Mouse (Mus musculus): ENCODE results near the gene Draxin. TPM values are rescaled to one million over a fixed set of nuclear protein-coding genes. Genes with fewer than 3 reads are reported as not detected.

Gene Draxin
- polyA plus RNA-seq, 1 experiment, result 0.24 TPM

DNA sequence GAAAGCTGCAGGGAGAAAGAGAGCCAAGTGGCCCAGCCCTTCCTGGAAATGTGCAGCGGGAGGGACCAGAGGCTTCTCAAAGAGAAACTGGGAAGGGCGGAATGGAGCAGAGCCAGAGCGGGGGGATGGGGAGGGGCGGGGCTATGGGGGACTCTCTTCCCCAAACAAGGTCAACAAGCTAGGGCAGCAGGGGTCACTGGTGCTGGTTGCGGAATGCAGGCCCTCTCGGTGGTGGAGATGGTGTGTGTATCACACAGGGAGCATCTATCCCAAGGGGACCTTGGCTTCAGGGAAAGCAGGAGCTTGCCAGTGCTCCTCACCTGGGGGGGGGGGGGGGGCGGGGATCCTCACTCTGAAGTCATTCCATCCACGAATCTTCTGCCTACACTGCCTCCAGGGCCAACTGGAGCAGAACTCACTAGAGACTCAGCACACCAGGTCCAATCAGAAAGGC lies 46.2 kb downstream of the Draxin start:
- H3K4me1 ChIP-seq (ENCODE audit: control insufficient read depth, insufficient read depth, insufficient read length, low read length), result peaks cover 14% of the 10 kb centered on the region
- no peak overlapping the region for H3K4me3 ChIP-seq (ENCODE audit: low read depth, low read length)
- TF ChIP-seq CTCF (IDR thresholded peaks at IDR 0.05; ENCODE audit: extremely low read depth, insufficient read length, insufficient replicate concordance, low read depth, low read length) (no peak), POLR2A (IDR thresholded peaks at IDR 0.05; ENCODE audit: low read depth, low read length) (no peak)
- H3K27me3 ChIP-seq (ENCODE audit: control insufficient read depth, insufficient read depth, low read length), result no peaks in the 10 kb centered on the region
- 42% methylated on average over 8 of the region's 8 CpGs for WGBS
- no peak overlapping the region for H3K27ac ChIP-seq (ENCODE audit: insufficient read depth, low read depth, low read length)
- peaks cover 13% of the 10 kb centered on the region for H3K36me3 ChIP-seq (ENCODE audit: control insufficient read depth, insufficient read depth, low read length)

- Histone ChIP-seq H3K4me1 (ENCODE audit: control insufficient read depth, insufficient read depth, insufficient read length, low read length) (peaks cover 14% of the 10 kb centered on the region), H3K4me3 (ENCODE audit: low read depth, low read length) (no peak overlapping the region), H3K27me3 (ENCODE audit: control insufficient read depth, insufficient read depth, low read length) (no peaks in the 10 kb centered on the region), H3K27ac (ENCODE audit: insufficient read depth, low read depth, low read length) (peak overlapping the region; percentile 24; the same call in 1 of the 2 replicates), H3K36me3 (ENCODE audit: control insufficient read depth, insufficient read depth, low read length) (peaks cover 13% of the 10 kb centered on the region)
- TF ChIP-seq POLR2A (IDR thresholded peaks at IDR 0.05; ENCODE audit: low read depth, low read length) (peak; percentile 20; the same call in 1 of the 2 replicates), CTCF (IDR thresholded peaks at IDR 0.05; ENCODE audit: extremely low read depth, insufficient read length, insufficient replicate concordance, low read depth, low read length) (no peak)
- 71% methylated on average over 21 of the region's 21 CpGs for WGBS
Observed at GRCm38 (mm10) chr4:148083176-148083899, 47.2 kb downstream of the Draxin start.

DNA sequence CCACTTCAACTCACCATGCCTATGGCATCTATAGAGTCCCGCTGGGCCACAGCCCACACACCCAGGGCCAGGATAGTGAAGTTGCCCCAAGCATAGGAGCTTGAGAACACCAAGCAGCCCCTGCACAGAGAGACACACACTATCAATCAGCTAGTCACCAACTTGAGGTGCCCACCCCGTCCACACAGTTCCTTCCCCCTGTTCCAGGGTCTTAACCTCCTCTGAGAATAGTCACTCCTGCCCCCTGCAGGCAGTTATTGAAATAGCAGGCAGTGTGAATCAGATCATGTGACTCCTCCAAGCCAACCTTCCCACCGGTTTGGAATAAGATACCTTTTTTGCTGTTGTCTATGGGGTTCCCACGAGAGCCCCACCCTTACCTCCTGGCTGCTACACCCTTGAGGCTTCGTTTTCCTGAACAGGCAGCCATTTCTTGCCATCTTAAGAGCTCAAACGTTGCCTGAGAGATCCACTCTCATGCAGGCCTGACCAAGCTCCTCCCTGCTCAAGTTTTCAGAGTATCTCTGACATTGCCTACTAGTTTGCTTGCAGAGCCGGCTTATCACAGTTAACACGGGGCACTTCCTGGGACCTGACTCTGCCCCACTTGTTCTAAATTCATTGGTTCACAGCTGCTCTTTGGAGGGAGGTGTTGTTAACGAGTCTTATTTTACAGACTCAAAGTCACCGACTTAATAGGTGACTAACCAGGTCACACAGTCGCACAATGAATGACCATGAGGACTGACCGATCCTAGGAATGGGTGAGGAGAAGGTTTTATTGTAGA lies 48.0 kb downstream of the Draxin start:
- Histone ChIP-seq H3K27me3 (ENCODE audit: control insufficient read depth, insufficient read depth, low read length) (no peaks in the 10 kb centered on the region), H3K4me3 (ENCODE audit: low read depth, low read length) (no peak overlapping the region), H3K36me3 (ENCODE audit: control insufficient read depth, insufficient read depth, low read length) (peaks cover 13% of the 10 kb centered on the region), H3K4me1 (ENCODE audit: control insufficient read depth, insufficient read depth, insufficient read length, low read length) (peaks cover 12% of the 10 kb centered on the region; the same call in 1 of the 2 replicates), H3K27ac (ENCODE audit: insufficient read depth, low read depth, low read length) (no peak overlapping the region)
- WGBS, result 57% methylated on average over 12 of the region's 12 CpGs
- peak; percentile 51; the same call in 1 of the 2 replicates for TF ChIP-seq CTCF (IDR thresholded peaks at IDR 0.05; ENCODE audit: extremely low read depth, insufficient read length, insufficient replicate concordance, low read depth, low read length)
- TF ChIP-seq POLR2A (IDR thresholded peaks at IDR 0.05; ENCODE audit: low read depth, low read length), result no peak

DNA sequence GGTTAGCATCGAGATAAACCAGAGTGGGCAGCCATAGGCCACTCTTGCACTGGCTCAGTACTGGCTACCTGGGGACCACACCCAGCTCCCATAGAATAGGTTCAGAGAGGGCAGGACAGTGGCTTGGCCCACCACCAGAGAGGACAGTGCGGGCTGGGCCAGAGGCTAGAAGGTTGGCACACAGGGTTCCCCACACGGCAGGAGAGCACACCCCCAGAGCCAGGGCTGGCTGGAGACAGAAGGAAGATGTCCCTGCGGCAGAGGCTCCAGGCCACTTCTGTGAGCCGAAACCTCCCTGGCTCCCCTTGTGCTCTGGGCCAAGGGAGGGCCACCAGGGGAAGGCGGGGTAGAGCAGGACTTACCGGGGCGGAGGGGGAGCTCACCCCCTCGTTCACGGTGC lies 49.3 kb downstream of the Draxin start:
- TF ChIP-seq CTCF (IDR thresholded peaks at IDR 0.05; ENCODE audit: extremely low read depth, insufficient read length, insufficient replicate concordance, low read depth, low read length) (no peak), POLR2A (IDR thresholded peaks at IDR 0.05; ENCODE audit: low read depth, low read length) (no peak)
- H3K4me1 ChIP-seq (ENCODE audit: control insufficient read depth, insufficient read depth, insufficient read length, low read length), result peaks cover 12% of the 10 kb centered on the region; the same call in 1 of the 2 replicates
- 92% methylated on average over 9 of the region's 10 CpGs for WGBS
- H3K36me3 ChIP-seq (ENCODE audit: control insufficient read depth, insufficient read depth, low read length), result peaks cover 13% of the 10 kb centered on the region
- H3K27ac ChIP-seq (ENCODE audit: insufficient read depth, low read depth, low read length), result no peak overlapping the region
- H3K27me3 ChIP-seq (ENCODE audit: control insufficient read depth, insufficient read depth, low read length), result no peaks in the 10 kb centered on the region
- no peak overlapping the region for H3K4me3 ChIP-seq (ENCODE audit: low read depth, low read length)

GRCm38 (mm10) chr4:148080597-148080973 lies 49.9 kb downstream of the Draxin start:
- 87% methylated on average over 1 of the region's 1 CpGs for WGBS
- peaks cover 12% of the 10 kb centered on the region; the same call in 1 of the 2 replicates for H3K4me1 ChIP-seq (ENCODE audit: control insufficient read depth, insufficient read depth, insufficient read length, low read length)

DNA sequence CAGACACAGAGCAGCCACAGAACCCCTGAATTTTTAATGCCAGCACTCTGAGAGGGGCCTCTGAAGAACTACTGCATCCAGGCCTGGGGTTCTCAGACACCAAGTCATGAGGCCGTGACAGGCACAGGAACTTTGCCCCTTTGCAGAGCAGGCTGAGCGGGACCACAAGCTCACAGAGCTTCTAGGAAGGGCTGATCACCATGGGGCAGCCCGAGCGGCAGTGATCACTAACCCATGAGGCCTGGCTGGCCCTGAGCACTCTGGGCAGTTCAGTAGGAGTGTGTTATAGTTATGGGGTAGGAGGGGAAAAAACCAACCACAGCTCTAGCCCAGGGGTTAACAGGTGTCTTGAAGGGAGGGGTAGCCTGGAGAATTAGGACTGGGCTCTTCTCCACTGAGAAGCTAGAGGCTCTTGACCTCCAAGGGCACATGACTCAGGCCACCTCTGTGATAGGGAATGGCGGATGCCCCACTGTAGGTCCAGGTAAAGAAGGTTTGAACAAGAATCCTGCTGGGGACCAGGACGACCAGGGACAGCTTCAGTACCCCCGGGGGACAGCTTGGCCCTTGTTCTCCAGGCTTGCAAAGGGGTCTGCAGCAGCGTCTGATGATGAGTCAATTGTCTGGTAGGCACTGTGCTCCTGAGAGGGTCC lies 50.4 kb downstream of the Draxin start:
- Histone ChIP-seq H3K27me3 (ENCODE audit: control insufficient read depth, insufficient read depth, low read length) (no peaks in the 10 kb centered on the region), H3K4me3 (ENCODE audit: low read depth, low read length) (no peak overlapping the region), H3K4me1 (ENCODE audit: control insufficient read depth, insufficient read depth, insufficient read length, low read length) (peaks cover 7% of the 10 kb centered on the region; the same call in 1 of the 2 replicates), H3K36me3 (ENCODE audit: control insufficient read depth, insufficient read depth, low read length) (peaks cover 13% of the 10 kb centered on the region), H3K27ac (ENCODE audit: insufficient read depth, low read depth, low read length) (no peak overlapping the region)
- TF ChIP-seq POLR2A (IDR thresholded peaks at IDR 0.05; ENCODE audit: low read depth, low read length), result no peak
- TF ChIP-seq CTCF (IDR thresholded peaks at IDR 0.05; ENCODE audit: extremely low read depth, insufficient read length, insufficient replicate concordance, low read depth, low read length), result no peak
- WGBS, result 89% methylated on average over 8 of the region's 8 CpGs

More at GRCm38 (mm10) chr4:148080597-148080973, 49.9 kb downstream of the Draxin start:
- Histone ChIP-seq H3K27ac (ENCODE audit: insufficient read depth, low read depth, low read length) (no peak overlapping the region), H3K36me3 (ENCODE audit: control insufficient read depth, insufficient read depth, low read length) (peaks cover 13% of the 10 kb centered on the region), H3K4me3 (ENCODE audit: low read depth, low read length) (no peak overlapping the region), H3K27me3 (ENCODE audit: control insufficient read depth, insufficient read depth, low read length) (no peaks in the 10 kb centered on the region)
- TF ChIP-seq CTCF (IDR thresholded peaks at IDR 0.05; ENCODE audit: extremely low read depth, insufficient read length, insufficient replicate concordance, low read depth, low read length) (no peak), POLR2A (IDR thresholded peaks at IDR 0.05; ENCODE audit: low read depth, low read length) (no peak)

Data from small intestine, adult 2 months (tissue).